Mouse (Mus musculus): ENCODE results near the gene Ern1. TPM values are rescaled to one million over a fixed set of nuclear protein-coding genes. Genes with fewer than 3 reads are reported as not detected.

Ern1 gene
- polyA plus RNA-seq, 1 experiment from 2014 or later = 4.4 TPM

DNA sequence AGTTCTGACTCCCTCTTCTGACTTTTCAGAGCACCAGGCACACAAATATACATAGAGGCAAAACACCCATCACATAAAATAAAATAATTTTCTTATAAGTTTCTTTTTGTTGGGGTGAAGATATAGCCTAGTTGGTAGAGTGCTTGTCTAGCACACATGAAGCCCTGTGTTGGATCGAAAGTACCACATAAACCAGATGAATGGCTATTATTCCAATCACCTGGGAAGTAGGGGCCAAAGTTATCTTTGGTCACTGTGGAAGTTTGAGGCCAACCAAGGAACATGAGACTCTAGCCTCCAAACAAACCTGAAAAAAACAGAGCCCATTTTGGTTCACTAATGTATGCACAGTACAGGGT, 22.1 kb downstream of the Ern1 start:
- no peak for ATAC-seq (replicated peaks; ENCODE audit: insufficient number of reproducible peaks, low FRiP score, low TSS enrichment)
- Histone ChIP-seq H3K4me1 (ENCODE audit: control insufficient read depth, insufficient read depth, low read length) (peaks cover 7% of the 10 kb centered on the region), H3K36me3 (ENCODE audit: control insufficient read depth, insufficient read depth, low read length) (no peaks in the 10 kb centered on the region), H3K27me3 (ENCODE audit: control insufficient read depth, insufficient read depth, low read length) (no peaks in the 10 kb centered on the region), H3K27ac (ENCODE audit: low read depth, low read length) (no peak overlapping the region), H3K9me3 (replicated peaks; ENCODE audit: control insufficient read depth, low read length) (no peaks in the 10 kb centered on the region), H3K9ac (ENCODE audit: low read depth, low read length) (no peak overlapping the region), H3K4me2 (no peak overlapping the region), H3K4me3 (ENCODE audit: low read depth, low read length) (no peak overlapping the region)
- WGBS (ENCODE audit: insufficient replicate concordance) = 91% methylated on average over 1 of the region's 1 CpGs

DNA sequence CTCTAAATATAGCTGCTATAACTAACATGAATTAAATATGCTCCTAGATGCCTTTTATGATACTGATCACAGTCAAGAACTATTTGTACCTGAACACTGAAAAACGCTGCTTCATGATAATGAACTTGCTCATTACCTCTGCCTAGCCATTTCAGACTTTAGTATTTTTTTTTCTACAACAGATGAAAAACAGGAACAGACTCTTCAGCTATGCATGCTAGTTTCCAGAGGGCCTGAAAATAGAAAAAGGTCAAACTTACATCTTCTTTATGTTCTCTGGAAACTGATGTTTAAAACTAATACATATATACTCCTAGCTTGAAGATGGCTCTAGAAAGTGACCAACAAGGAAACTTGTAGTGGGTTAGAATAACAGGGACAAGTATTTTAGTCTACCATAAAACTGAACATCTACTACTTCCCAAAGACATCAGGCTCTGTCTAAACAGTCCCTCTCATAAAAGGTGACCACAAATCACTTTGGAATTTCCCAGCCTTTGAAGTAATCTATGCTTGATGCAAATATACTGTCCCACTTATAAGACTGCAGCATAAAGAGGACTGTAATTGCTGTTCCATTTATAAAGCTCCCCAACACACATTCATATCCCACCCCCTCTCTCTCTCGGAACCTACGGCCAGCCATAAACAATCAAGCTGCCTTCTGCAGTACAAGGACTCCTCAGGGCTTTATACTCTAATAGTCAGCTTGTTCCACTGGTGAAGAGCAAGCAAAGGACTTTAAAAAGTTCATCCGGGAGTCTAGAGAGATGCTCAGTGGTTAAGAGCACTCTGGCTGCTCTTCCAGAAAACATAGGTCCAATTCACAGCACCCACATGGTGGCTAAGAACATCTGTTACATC, 22.7 kb downstream of the Ern1 start:
- H3K4me3 ChIP-seq (ENCODE audit: low read depth, low read length) = no peak overlapping the region
- no peaks in the 10 kb centered on the region for H3K36me3 ChIP-seq (ENCODE audit: control insufficient read depth, insufficient read depth, low read length)
- H3K27me3 ChIP-seq (ENCODE audit: control insufficient read depth, insufficient read depth, low read length) = no peaks in the 10 kb centered on the region
- H3K4me1 ChIP-seq (ENCODE audit: control insufficient read depth, insufficient read depth, low read length) = peaks cover 7% of the 10 kb centered on the region
- H3K4me2 ChIP-seq = no peak overlapping the region
- no peak overlapping the region for H3K9ac ChIP-seq (ENCODE audit: low read depth, low read length)
- 82% methylated on average over 4 of the region's 4 CpGs for WGBS (ENCODE audit: insufficient replicate concordance)
- no peak overlapping the region for H3K27ac ChIP-seq (ENCODE audit: low read depth, low read length)
- ATAC-seq (replicated peaks; ENCODE audit: insufficient number of reproducible peaks, low FRiP score, low TSS enrichment) = no peak
- no peaks in the 10 kb centered on the region for H3K9me3 ChIP-seq (replicated peaks; ENCODE audit: control insufficient read depth, low read length)

DNA sequence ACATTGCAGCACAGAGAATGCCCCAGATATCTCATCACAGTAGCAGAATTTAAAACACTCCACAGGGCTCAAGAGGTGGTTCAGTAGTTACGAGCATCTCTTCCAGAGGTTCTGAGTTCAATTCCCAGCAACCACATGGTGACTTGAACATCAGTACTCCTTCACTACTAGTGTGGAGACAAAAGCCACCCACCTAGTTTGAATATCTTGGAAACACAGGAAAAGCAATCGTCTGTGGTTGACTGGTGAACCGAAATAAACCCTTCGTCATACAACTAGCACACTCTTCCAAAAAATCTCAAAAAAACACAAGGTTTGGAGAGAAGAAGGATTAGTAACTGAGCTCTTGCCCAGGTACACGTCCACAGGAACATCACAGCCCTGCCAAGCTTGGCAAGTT, 23.8 kb downstream of the Ern1 start:
- Histone ChIP-seq H3K27ac (ENCODE audit: low read depth, low read length) (no peak overlapping the region), H3K36me3 (ENCODE audit: control insufficient read depth, insufficient read depth, low read length) (no peaks in the 10 kb centered on the region), H3K9ac (ENCODE audit: low read depth, low read length) (no peak overlapping the region), H3K4me3 (ENCODE audit: low read depth, low read length) (no peak overlapping the region), H3K9me3 (replicated peaks; ENCODE audit: control insufficient read depth, low read length) (no peaks in the 10 kb centered on the region), H3K27me3 (ENCODE audit: control insufficient read depth, insufficient read depth, low read length) (no peaks in the 10 kb centered on the region), H3K4me2 (no peak overlapping the region), H3K4me1 (ENCODE audit: control insufficient read depth, insufficient read depth, low read length) (peaks cover 8% of the 10 kb centered on the region)
- ATAC-seq (replicated peaks; ENCODE audit: insufficient number of reproducible peaks, low FRiP score, low TSS enrichment) = no peak
- 80% methylated on average over 5 of the region's 5 CpGs for WGBS (ENCODE audit: insufficient replicate concordance)

DNA sequence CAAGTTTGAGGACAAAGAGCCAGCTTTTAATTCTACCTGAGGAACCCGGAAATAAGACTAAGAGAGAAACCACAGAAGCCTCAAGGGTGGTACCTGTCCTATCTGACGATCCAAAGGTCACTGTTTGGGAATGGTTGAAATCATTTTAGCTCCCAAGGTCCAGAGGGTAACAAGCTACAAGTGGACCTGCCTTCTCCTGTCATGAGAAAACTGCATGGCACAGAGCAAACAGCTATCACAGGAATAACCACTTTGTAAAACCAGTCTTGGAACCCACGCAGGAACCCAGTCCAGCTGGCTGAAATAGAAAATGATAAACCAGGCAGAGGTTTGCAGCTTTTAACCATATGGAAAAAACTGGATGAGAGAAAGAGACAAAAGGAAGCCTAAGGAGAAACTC, 25.3 kb downstream of the Ern1 start:
- Histone ChIP-seq H3K27me3 (ENCODE audit: control insufficient read depth, insufficient read depth, low read length) (no peaks in the 10 kb centered on the region), H3K9me3 (replicated peaks; ENCODE audit: control insufficient read depth, low read length) (no peaks in the 10 kb centered on the region), H3K4me2 (no peak overlapping the region), H3K4me1 (ENCODE audit: control insufficient read depth, insufficient read depth, low read length) (peaks cover 10% of the 10 kb centered on the region), H3K27ac (ENCODE audit: low read depth, low read length) (no peak overlapping the region), H3K9ac (ENCODE audit: low read depth, low read length) (no peak overlapping the region), H3K4me3 (ENCODE audit: low read depth, low read length) (no peak overlapping the region), H3K36me3 (ENCODE audit: control insufficient read depth, insufficient read depth, low read length) (no peaks in the 10 kb centered on the region)
- WGBS (ENCODE audit: insufficient replicate concordance) = 52% methylated on average over 3 of the region's 3 CpGs
- ATAC-seq (replicated peaks; ENCODE audit: insufficient number of reproducible peaks, low FRiP score, low TSS enrichment) = no peak

DNA sequence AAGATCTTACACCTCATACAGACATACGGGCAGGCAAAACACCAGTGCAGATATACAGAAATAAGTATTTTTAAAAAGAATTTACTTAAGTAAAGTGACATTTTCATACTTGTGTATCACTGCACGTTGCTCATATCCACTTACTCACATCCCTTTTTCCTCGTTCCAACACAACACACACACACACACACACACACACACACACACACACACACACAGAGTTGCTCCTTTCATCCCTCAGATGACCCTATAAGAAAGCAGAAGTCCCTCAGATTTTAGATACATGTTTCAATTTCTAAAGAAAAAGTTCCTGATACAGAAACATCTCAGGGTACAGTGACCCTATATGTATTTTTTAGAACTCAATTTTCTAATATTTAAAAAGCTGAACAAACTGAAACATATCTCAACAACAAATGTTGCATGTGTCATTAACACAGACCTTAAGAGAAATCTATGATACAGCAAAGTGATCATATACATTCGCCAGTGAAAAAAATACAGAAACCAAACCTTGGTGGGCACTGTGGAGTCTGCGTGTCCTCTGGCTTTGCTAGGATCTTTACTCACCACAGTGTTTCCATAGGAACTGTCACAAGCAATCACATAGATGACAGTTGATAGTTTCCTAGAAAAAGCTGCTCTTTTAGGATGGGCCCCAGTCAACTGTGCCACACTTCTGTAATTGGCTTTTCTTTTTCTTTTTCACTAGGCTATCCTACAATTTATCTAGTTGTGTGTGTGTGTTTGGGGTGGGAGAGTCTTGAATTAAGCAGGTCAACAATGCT, 26.3 kb downstream of the Ern1 start:
- Histone ChIP-seq H3K27ac (ENCODE audit: low read depth, low read length) (no peak overlapping the region), H3K27me3 (ENCODE audit: control insufficient read depth, insufficient read depth, low read length) (no peaks in the 10 kb centered on the region), H3K4me1 (ENCODE audit: control insufficient read depth, insufficient read depth, low read length) (peaks cover 10% of the 10 kb centered on the region), H3K36me3 (ENCODE audit: control insufficient read depth, insufficient read depth, low read length) (no peaks in the 10 kb centered on the region), H3K9me3 (replicated peaks; ENCODE audit: control insufficient read depth, low read length) (no peaks in the 10 kb centered on the region), H3K4me2 (no peak overlapping the region), H3K9ac (ENCODE audit: low read depth, low read length) (no peak overlapping the region), H3K4me3 (ENCODE audit: low read depth, low read length) (no peak overlapping the region)
- no peak for ATAC-seq (replicated peaks; ENCODE audit: insufficient number of reproducible peaks, low FRiP score, low TSS enrichment)
- WGBS (ENCODE audit: insufficient replicate concordance) = 77% methylated on average over 5 of the region's 5 CpGs

DNA sequence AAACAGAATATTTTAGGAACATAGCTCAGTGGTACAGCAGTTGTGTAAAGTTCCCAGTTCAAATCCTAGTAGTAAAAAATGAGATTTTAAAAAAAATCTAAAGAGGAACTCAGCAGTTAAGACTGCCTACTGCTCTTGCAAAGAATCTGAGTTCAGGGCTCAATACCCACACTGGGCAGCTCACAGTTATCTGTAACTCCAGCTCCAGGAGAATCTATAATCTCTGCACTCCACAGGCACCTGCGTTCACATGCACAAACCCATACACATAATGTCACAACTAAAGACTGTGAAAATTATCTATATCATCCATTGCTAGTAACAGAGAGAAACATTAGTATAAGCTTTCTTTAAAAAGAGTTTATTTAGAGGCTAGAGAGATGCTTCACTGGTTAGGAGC, 27.0 kb downstream of the Ern1 start:
- H3K27ac ChIP-seq (ENCODE audit: low read depth, low read length) = no peak overlapping the region
- WGBS (ENCODE audit: insufficient replicate concordance) = 73% methylated on average over 1 of the region's 1 CpGs
- ATAC-seq (replicated peaks; ENCODE audit: insufficient number of reproducible peaks, low FRiP score, low TSS enrichment) = no peak

DNA sequence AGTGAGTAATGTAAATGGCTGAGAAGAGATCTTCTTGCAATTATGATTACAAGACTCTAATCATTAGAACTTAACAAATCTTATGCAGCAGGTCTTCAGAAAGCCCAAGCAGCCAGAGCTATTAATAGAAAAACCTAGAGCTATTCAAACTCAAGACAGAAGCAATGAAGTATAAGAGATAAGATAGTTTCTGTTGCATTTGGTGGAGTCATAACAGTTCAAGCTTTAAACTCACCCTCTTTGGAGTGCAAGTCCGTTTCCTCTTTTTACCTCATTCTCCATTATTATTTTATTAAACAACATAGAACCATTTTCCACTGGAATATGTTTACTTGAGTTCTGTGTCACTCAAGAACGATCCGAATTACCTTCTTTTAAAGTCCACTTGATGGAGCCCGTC, 29.1 kb downstream of the Ern1 start:
- H3K27me3 ChIP-seq (ENCODE audit: control insufficient read depth, insufficient read depth, low read length) = no peaks in the 10 kb centered on the region
- no peak overlapping the region for H3K4me3 ChIP-seq (ENCODE audit: low read depth, low read length)
- H3K27ac ChIP-seq (ENCODE audit: low read depth, low read length) = no peak overlapping the region
- H3K36me3 ChIP-seq (ENCODE audit: control insufficient read depth, insufficient read depth, low read length) = no peaks in the 10 kb centered on the region
- 70% methylated on average over 4 of the region's 4 CpGs for WGBS (ENCODE audit: insufficient replicate concordance)
- H3K9me3 ChIP-seq (replicated peaks; ENCODE audit: control insufficient read depth, low read length) = no peaks in the 10 kb centered on the region
- no peak for ATAC-seq (replicated peaks; ENCODE audit: insufficient number of reproducible peaks, low FRiP score, low TSS enrichment)
- no peak overlapping the region for H3K9ac ChIP-seq (ENCODE audit: low read depth, low read length)
- H3K4me2 ChIP-seq = no peak overlapping the region
- H3K4me1 ChIP-seq (ENCODE audit: control insufficient read depth, insufficient read depth, low read length) = peaks cover 10% of the 10 kb centered on the region

More for the DNA sequence above, 27.0 kb downstream of the Ern1 start:
- H3K9me3 ChIP-seq (replicated peaks; ENCODE audit: control insufficient read depth, low read length) = no peaks in the 10 kb centered on the region
- peaks cover 10% of the 10 kb centered on the region for H3K4me1 ChIP-seq (ENCODE audit: control insufficient read depth, insufficient read depth, low read length)
- H3K27me3 ChIP-seq (ENCODE audit: control insufficient read depth, insufficient read depth, low read length) = no peaks in the 10 kb centered on the region
- no peak overlapping the region for H3K4me2 ChIP-seq
- H3K36me3 ChIP-seq (ENCODE audit: control insufficient read depth, insufficient read depth, low read length) = no peaks in the 10 kb centered on the region
- H3K4me3 ChIP-seq (ENCODE audit: low read depth, low read length) = no peak overlapping the region
- no peak overlapping the region for H3K9ac ChIP-seq (ENCODE audit: low read depth, low read length)

DNA sequence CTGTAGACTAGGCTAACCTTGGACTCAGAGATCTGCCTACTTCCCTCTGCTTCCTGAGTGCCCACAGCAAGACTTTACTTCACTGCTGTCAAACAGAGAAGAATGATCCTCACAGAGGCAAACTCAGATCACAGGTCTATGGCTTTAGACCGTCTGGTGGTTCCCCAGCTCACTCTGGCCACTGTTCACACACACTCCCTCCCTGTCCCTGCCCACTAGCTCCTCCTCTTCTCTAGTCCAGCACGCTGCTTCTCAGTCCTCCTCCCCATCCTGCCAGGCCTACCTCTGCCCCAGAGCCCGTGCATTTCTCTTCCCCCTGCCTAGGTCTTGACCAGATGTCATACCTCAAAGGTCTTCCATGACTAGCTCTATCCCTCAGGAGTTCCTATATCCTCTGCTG, 44.0 kb downstream of the Ern1 start:
- Histone ChIP-seq H3K27me3 (ENCODE audit: control insufficient read depth, insufficient read depth, low read length) (no peaks in the 10 kb centered on the region), H3K4me2 (no peak overlapping the region), H3K9me3 (replicated peaks; ENCODE audit: control insufficient read depth, low read length) (no peaks in the 10 kb centered on the region), H3K4me1 (ENCODE audit: control insufficient read depth, insufficient read depth, low read length) (peaks cover 7% of the 10 kb centered on the region), H3K9ac (ENCODE audit: low read depth, low read length) (no peak overlapping the region), H3K36me3 (ENCODE audit: control insufficient read depth, insufficient read depth, low read length) (no peaks in the 10 kb centered on the region), H3K4me3 (ENCODE audit: low read depth, low read length) (no peak overlapping the region), H3K27ac (ENCODE audit: low read depth, low read length) (no peak overlapping the region)
- 26% methylated on average over 3 of the region's 3 CpGs for WGBS (ENCODE audit: insufficient replicate concordance)
- ATAC-seq (replicated peaks; ENCODE audit: insufficient number of reproducible peaks, low FRiP score, low TSS enrichment) = no peak
